Comparison of ENCODE assay signal across 20 mouse cellular contexts in the genomic region with DNA sequence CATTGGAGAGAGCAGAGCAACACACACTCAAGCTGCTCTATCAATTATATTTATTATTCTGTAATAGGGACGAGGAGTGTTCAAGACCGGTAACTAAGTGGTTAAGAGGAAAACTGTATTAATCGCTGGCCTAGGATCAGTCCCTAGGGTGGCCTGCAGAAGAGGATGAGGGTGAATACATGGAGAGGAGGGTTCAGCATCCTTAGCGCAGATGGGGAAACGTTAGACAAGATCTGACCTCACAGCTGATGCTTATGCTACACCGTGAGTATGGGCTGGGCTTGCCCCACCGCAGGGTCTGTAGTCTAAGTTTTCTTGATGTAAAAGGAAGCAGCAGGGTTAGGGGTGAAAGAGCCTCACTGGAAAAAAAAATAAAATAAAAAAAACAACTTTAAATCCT.
DNase-seq lines count a peak whose midpoint lies in the region; ATAC-seq and TF ChIP-seq lines count a peak whose summit lies in the region.
"Had no signal": no experiment of that assay in that cellular context is flagged by ENCODE, and none has a peak within 500 bp of the region (broad histone marks: within the 10 kb centered on the region; RNA-seq: fewer than 3 reads in every experiment).

No protein-coding gene starts in this region.

- DNase-seq in midbrain, embryonic 10.5 days (ENCODE audit: low spot score), result no peak
- no peak for DNase-seq in midbrain, postnatal 0 days (ENCODE audit: low spot score)
- no peak for DNase-seq in midbrain, embryonic 14.5 days
- no peak for DNase-seq in left cerebral cortex, adult 18-20 months (ENCODE audit: low spot score in 2 of 2)
- DNase-seq in retina, postnatal 1 day, result no peak
- DNase-seq: adrenal gland, adult 2 months; cerebellum, adult 11-12 months; cerebellum, postnatal 25 days; kidney, adult 2 months; kidney, postnatal 10 days; liver, postnatal 0 days; thymus, postnatal 36 days had no signal

- H3K9ac ChIP-seq in midbrain, postnatal 0 days (replicated peaks; ENCODE audit: low read length, poor library complexity, severe bottlenecking), result no peak overlapping the region
- H3K9ac ChIP-seq in hindbrain, embryonic 15.5 days, result no peak overlapping the region
- peak overlapping the region; percentile 31; the same call in 1 of the 2 replicates for H3K9ac ChIP-seq in midbrain, embryonic 14.5 days (replicated peaks; ENCODE audit: low read length)
- no peak overlapping the region for H3K9ac ChIP-seq in kidney, embryonic 15.5 days
- H3K9ac ChIP-seq: embryonic facial prominence, embryonic 12.5 days; limb, embryonic 12.5 days; liver, postnatal 0 days had no signal

- peak overlapping the region; percentile 43; the same call in 1 of the 2 replicates for H3K27ac ChIP-seq in midbrain, embryonic 10.5 days (replicated peaks)
- H3K27ac ChIP-seq in midbrain, postnatal 0 days (ENCODE audit: low read depth, low read length), result no peak overlapping the region
- peak overlapping the region; percentile 48 for H3K27ac ChIP-seq in hindbrain, embryonic 15.5 days (replicated peaks)
- peak overlapping the region; percentile 75 for H3K27ac ChIP-seq in midbrain, embryonic 14.5 days (replicated peaks; ENCODE audit: low read depth, low read length)
- no peak overlapping the region for H3K27ac ChIP-seq in kidney, embryonic 15.5 days
- H3K27ac ChIP-seq: embryonic facial prominence, embryonic 12.5 days; limb, embryonic 12.5 days; macrophage had no signal

- no peaks in the 10 kb centered on the region for H3K36me3 ChIP-seq in midbrain, embryonic 10.5 days
- H3K36me3 ChIP-seq in midbrain, postnatal 0 days (ENCODE audit: insufficient read depth, low read length), result no peaks in the 10 kb centered on the region
- H3K36me3 ChIP-seq in hindbrain, embryonic 15.5 days, result no peaks in the 10 kb centered on the region
- no peaks in the 10 kb centered on the region for H3K36me3 ChIP-seq in midbrain, embryonic 14.5 days (ENCODE audit: control insufficient read depth, insufficient read depth, low read length)
- H3K36me3 ChIP-seq in kidney, embryonic 15.5 days, result no peaks in the 10 kb centered on the region
- H3K36me3 ChIP-seq: embryonic facial prominence, embryonic 12.5 days; limb, embryonic 12.5 days had no signal

- no peaks in the 10 kb centered on the region for H3K27me3 ChIP-seq in midbrain, embryonic 10.5 days (ENCODE audit: low read depth, poor library complexity, severe bottlenecking)
- H3K27me3 ChIP-seq in midbrain, postnatal 0 days (ENCODE audit: insufficient read depth, low read length), result no peaks in the 10 kb centered on the region
- no peaks in the 10 kb centered on the region for H3K27me3 ChIP-seq in hindbrain, embryonic 15.5 days
- no peaks in the 10 kb centered on the region for H3K27me3 ChIP-seq in midbrain, embryonic 14.5 days (ENCODE audit: control insufficient read depth, insufficient read depth, low read length)
- no peaks in the 10 kb centered on the region for H3K27me3 ChIP-seq in kidney, embryonic 15.5 days
- H3K27me3 ChIP-seq: embryonic facial prominence, embryonic 12.5 days; limb, embryonic 12.5 days had no signal

- H3K4me3 ChIP-seq in midbrain, embryonic 10.5 days, result no peak overlapping the region
- H3K4me3 ChIP-seq in midbrain, postnatal 0 days (ENCODE audit: low read depth, low read length), result no peak overlapping the region
- no peak overlapping the region for H3K4me3 ChIP-seq in hindbrain, embryonic 15.5 days
- no peak overlapping the region for H3K4me3 ChIP-seq in midbrain, embryonic 14.5 days (replicated peaks; ENCODE audit: low read depth, low read length)
- no peak overlapping the region for H3K4me3 ChIP-seq in kidney, embryonic 15.5 days (replicated peaks)
- H3K4me3 ChIP-seq: embryonic facial prominence, embryonic 12.5 days; limb, embryonic 12.5 days had no signal

- H3K4me1 ChIP-seq in midbrain, embryonic 10.5 days, result peaks cover 34% of the 10 kb centered on the region
- H3K4me1 ChIP-seq in midbrain, postnatal 0 days (ENCODE audit: insufficient read depth, low read length), result no peaks in the 10 kb centered on the region; the same call in 1 of the 2 replicates
- H3K4me1 ChIP-seq in hindbrain, embryonic 15.5 days (replicated peaks), result peaks cover 23% of the 10 kb centered on the region
- peaks cover 35% of the 10 kb centered on the region for H3K4me1 ChIP-seq in midbrain, embryonic 14.5 days (ENCODE audit: control insufficient read depth, insufficient read depth, low read length)
- H3K4me1 ChIP-seq in kidney, embryonic 15.5 days, result 0 out of 2 replicates have a peak, but pooled peaks cover 12% of the 10 kb centered on the region
- H3K4me1 ChIP-seq: embryonic facial prominence, embryonic 12.5 days; limb, embryonic 12.5 days had no signal

- TF ChIP-seq CTCF in midbrain, postnatal 0 days (IDR thresholded peaks at IDR 0.05), result no peak

- H3K4me2 ChIP-seq in midbrain, postnatal 0 days (ENCODE audit: low read depth, low read length, poor library complexity, severe bottlenecking), result no peak overlapping the region
- no peak overlapping the region for H3K4me2 ChIP-seq in hindbrain, embryonic 15.5 days
- 0 out of 2 replicates have a peak overlapping the region, but pooled peaks have one; percentile 19 for H3K4me2 ChIP-seq in midbrain, embryonic 14.5 days (ENCODE audit: low read length)
- no peak overlapping the region for H3K4me2 ChIP-seq in kidney, embryonic 15.5 days
- H3K4me2 ChIP-seq: embryonic facial prominence, embryonic 12.5 days; limb, embryonic 12.5 days; liver, embryonic 11.5 days had no signal

- ATAC-seq in midbrain, postnatal 0 days (ENCODE audit: low FRiP score), result no peak
- ATAC-seq in hindbrain, embryonic 15.5 days (ENCODE audit: low FRiP score, low read depth), result no peak
- no peak for ATAC-seq in midbrain, embryonic 14.5 days (ENCODE audit: low FRiP score, low TSS enrichment)
- ATAC-seq in kidney, embryonic 15.5 days (replicated peaks; ENCODE audit: low FRiP score), result no peak
- ATAC-seq: inflammation-experienced regulatory T-cells, adult 6 months; liver, postnatal 0 days; lung, postnatal 0 days had no signal

- 86% methylated on average over 7 of the region's 7 CpGs for WGBS in midbrain, embryonic 10.5 days
- WGBS in midbrain, postnatal 0 days, result 53% methylated on average over 7 of the region's 7 CpGs
- 48% methylated on average over 7 of the region's 7 CpGs for WGBS in hindbrain, embryonic 15.5 days
- WGBS in midbrain, embryonic 14.5 days, result 48% methylated on average over 7 of the region's 7 CpGs
- WGBS in kidney, embryonic 15.5 days, result 53% methylated on average over 7 of the region's 7 CpGs

- H3K9me3 ChIP-seq in midbrain, embryonic 10.5 days (replicated peaks), result no peaks in the 10 kb centered on the region
- no peaks in the 10 kb centered on the region for H3K9me3 ChIP-seq in midbrain, postnatal 0 days (ENCODE audit: low read length)
- H3K9me3 ChIP-seq in hindbrain, embryonic 15.5 days, result no peaks in the 10 kb centered on the region
- no peaks in the 10 kb centered on the region for H3K9me3 ChIP-seq in midbrain, embryonic 14.5 days (ENCODE audit: control insufficient read depth, low read length)
- H3K9me3 ChIP-seq in kidney, embryonic 15.5 days (replicated peaks), result no peaks in the 10 kb centered on the region
- H3K9me3 ChIP-seq: embryonic facial prominence, embryonic 12.5 days; limb, embryonic 12.5 days had no signal

Comparison
In these comparisons a context has a peak if more than half of its experiments do, and no peak if none do; other contexts are left out.
1. H3K27ac ChIP-seq: peak in midbrain, embryonic 10.5 days (single experiment), hindbrain, embryonic 15.5 days (single experiment) and midbrain, embryonic 14.5 days (single experiment); none in midbrain, postnatal 0 days (single experiment) and kidney, embryonic 15.5 days (single experiment).